Mouse (Mus musculus) small intestine, adult 2 months (tissue): ENCODE measurements around the gene 2700049A03Rik. TPM values are rescaled to one million over a fixed set of nuclear protein-coding genes. Genes with fewer than 3 reads are reported as not detected.
"Not testable (repeated sequence)": the region's sequence is repeated elsewhere in the genome, so short reads cannot be mapped to it uniquely, and the experiment has no call there.

Source experiments
- H3K27ac ChIP-seq: fragments of 200-500 bp; 2 replicates; pipeline ENCODE4 v1.5.1; 2012; ENCODE audit warnings: low read depth, low read length, control low read depth, inconsistent platforms; ENCODE audit not compliant: insufficient read depth
- H3K27me3 ChIP-seq: fragments of 200-500 bp; 2 replicates; pipeline ENCODE4 v1.6.1; 2012; ENCODE audit warnings: mild to moderate bottlenecking, moderate library complexity, low read length, inconsistent platforms; ENCODE audit not compliant: control insufficient read depth, insufficient read depth
- H3K36me3 ChIP-seq: fragments of 200-500 bp; 2 replicates; pipeline ENCODE4 v1.6.1; 2012; ENCODE audit warnings: mild to moderate bottlenecking, low read length, control low read depth, inconsistent platforms; ENCODE audit not compliant: control insufficient read depth, insufficient read depth
- H3K4me1 ChIP-seq: fragments of 200-500 bp; 2 replicates; pipeline ENCODE4 v1.6.1; 2012; ENCODE audit warnings: low read length, inconsistent platforms, mixed read lengths; ENCODE audit not compliant: control insufficient read depth, insufficient read depth, insufficient read length
- H3K4me3 ChIP-seq: fragments of 200-500 bp; 2 replicates; pipeline ENCODE4 v1.5.1; 2012; ENCODE audit warnings: low read depth, mild to moderate bottlenecking, control low read depth, inconsistent platforms, low read length, moderate library complexity
- CTCF ChIP-seq: fragments of 200-500 bp; IDR thresholded peaks from 2 replicates; pipeline ENCODE4 v1.5.1; 2012; ENCODE audit warnings: low read depth, mild to moderate bottlenecking, control low read depth, inconsistent platforms, low read length, moderate library complexity, mixed read lengths; ENCODE audit not compliant: insufficient replicate concordance, insufficient read length; ENCODE audit errors: extremely low read depth
- POLR2A ChIP-seq: fragments of 200-500 bp; IDR thresholded peaks from 2 replicates; pipeline ENCODE4 v1.6.1; 2012; ENCODE audit warnings: low read depth, mild to moderate bottlenecking, control low read depth, inconsistent platforms, low read length, moderate library complexity
- WGBS: fragments of 180-500 bp; shearing (Covaris S2); methylation state at CpG from one replicate; pipeline ENCODE4 v1.1.7; 2018; 5-methylcytosine and 5-hydroxymethylcytosine counted together
- polyA plus RNA-seq: library from polyadenylated mRNA; depleted of rRNA; stranded (reverse); fragments of >200 nt; gene quantifications from 2 replicates; pipeline ENCODE4 v1.2.3, GENCODE M21; 2012; rRNA removed

Gene 2700049A03Rik
- 0.63 and 1.2 TPM in 2 replicates for polyA plus RNA-seq

DNA sequence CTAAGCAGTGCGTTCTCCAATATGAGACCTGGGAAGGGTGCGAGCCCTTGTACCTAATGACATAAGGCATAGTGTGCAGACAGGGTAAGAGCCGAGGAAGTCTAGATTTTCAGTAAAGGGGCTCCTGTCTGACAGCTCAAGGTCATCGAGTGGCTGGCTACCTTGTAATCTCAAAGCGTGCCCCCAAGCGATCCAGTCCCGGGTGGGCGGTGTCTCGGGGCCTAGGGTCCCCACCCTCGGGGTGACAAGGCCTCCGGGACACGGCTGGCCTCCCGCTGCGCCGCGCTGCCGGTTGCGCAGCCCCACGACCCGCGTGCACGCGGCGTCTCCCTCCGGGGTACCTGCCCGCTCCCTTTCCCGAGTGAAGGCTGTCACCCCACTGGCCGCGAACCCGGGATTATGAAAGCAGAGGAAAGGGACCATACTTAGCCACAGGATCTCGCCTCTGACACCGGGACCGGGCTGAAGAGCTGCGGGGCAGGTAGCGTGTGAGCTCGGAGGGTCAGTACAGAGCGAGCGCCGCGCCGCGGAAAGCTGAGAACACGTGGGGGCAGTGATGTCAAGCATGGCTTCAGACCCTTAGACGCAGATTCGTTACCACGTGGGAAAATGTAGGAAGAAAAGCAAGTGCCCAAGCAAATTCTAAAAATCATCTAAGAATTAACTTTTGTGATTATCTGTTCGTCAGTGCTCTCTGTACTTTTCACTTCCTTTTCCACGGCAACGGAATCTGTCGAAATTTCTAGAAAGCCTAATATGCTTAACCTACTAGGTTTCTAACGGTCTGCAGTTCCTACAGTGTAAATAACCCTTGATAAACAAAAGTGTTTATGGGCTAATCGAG, at the start of gene 2700049A03Rik, which contains the start of gene Timm9:
TSS of gene 2700049A03Rik (plus strand) at position 719 of the 844 bp plus-strand sequence.
TSS of gene Timm9 (minus strand) at position 555 of the 844 bp plus-strand sequence.
- Histone ChIP-seq H3K27ac (peak within 1 kb of the TSS; percentile 76), H3K4me1 (peaks cover 7% of the 10 kb centered on the region; the same call in 1 of the 2 replicates), H3K36me3 (peaks cover 14% of the 10 kb centered on the region), H3K27me3 (no peaks in the 10 kb centered on the region), H3K4me3 (peak within 1 kb of the TSS; percentile 94)
- under 1% methylated on average over 52 of the region's 52 CpGs for WGBS
- TF ChIP-seq POLR2A (peak; percentile 62; the same call in 1 of the 2 replicates), CTCF (no peak)

DNA sequence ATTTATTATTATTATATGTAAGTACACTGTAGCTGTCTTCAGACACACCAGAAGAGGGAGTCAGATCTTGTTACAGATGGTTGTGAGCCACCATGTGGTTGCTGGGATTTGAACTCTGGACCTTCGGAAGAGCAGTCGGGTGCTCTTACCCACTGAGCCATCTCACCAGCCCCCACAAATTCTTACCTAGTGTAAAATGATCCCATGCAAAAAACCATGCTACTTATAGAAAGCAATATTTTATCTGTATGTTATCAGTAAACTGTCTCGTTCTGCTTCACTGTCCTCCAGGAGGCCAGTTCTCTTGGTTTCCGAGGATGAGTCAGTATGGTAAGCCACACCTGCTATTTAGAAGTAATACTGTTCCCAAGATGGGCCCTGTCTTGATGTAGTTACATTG, 32.4 kb upstream of the 2700049A03Rik start:
- not testable (repeated sequence) for H3K27ac ChIP-seq, H3K4me3 ChIP-seq, H3K4me1 ChIP-seq, H3K27me3 ChIP-seq, H3K36me3 ChIP-seq
- WGBS: 63% methylated on average over 4 of the region's 4 CpGs

DNA sequence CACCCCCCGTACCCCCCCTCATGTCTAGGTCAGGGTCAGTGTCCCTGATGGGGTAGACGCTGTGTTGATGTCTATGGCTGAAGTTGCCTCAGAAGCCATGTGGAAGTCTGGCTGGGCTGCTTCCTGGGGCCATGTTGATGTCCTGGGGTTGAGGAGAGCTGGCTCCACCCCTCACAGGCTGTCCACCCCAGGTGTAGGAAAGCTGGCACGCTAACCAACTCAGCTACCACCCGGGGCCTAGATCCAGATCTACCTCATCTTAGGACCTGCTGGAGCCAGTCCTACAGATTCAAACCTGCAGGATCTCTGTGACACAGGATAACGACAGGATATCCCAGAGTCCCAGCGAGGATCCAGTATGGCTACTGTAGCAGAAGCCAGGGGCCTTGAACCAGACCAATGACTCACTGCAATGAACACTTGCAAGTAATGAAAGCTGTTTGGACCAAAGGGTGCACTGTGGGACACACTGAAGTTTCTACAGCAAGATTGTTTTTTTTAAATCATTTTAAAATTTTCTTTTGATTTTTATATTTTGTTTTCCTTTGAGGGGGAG, 29.4 kb upstream of the 2700049A03Rik start:
- H3K36me3 ChIP-seq: no peaks in the 10 kb centered on the region
- TF ChIP-seq POLR2A (no peak), CTCF (no peak)
- WGBS: 90% methylated on average over 6 of the region's 6 CpGs
- no peak overlapping the region for H3K27ac ChIP-seq
- no peak overlapping the region for H3K4me3 ChIP-seq
- H3K4me1 ChIP-seq: peaks cover 5% of the 10 kb centered on the region
- H3K27me3 ChIP-seq: no peaks in the 10 kb centered on the region

DNA sequence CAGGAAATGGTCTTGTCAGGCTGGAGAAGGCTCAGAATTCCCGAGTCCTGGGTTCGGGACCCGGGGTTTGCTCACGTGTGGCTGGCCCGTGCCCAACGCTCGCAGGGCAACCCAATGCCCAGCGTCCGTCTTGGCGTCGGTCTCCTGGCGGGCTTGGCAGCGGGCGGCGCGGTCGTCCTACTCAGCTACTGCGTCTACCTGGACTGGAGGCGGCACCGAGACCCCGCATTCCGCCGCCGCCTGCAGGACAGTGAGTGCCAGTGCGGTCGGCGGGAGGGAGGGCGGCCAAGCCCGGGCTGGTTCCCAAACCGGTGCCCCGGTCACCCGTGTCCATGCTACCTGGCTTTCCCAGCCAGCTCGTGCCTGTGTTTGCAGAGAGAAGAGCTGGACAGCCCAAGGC, 25.3 kb upstream of the 2700049A03Rik start, which contains the start of gene Tomm20l:
TSS of gene Tomm20l (plus strand) at position 98 of the 400 bp plus-strand sequence.
- Histone ChIP-seq H3K27me3 (no peaks in the 10 kb centered on the region), H3K36me3 (no peaks in the 10 kb centered on the region), H3K4me1 (peaks cover 5% of the 10 kb centered on the region), H3K27ac (no peak within 1 kb of the TSS), H3K4me3 (peak within 1 kb of the TSS; percentile 46)
- WGBS: 10% methylated on average over 33 of the region's 33 CpGs
- no peak for TF ChIP-seq POLR2A
- 0 out of 2 replicates have a peak, but pooled peaks have one; percentile 5 for TF ChIP-seq CTCF

DNA sequence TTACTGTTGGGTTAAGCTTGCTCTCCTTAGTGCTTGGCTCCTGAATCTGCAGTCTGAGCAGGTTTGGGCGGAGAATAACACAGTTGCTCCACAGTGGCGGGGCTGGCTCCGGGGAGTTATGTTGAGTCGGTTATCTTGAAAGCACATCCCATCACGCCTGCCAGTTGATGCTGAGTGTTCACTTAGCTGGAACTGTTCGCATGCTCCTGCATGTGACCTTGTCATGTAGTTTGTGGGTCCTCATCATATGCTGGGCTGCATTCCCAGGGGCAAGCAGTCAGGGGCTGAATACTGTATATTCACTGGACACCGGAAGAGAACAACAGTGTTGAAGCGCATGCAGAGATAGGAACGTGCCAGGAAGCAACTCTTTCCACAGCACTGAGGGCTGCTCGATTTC, 23.6 kb upstream of the 2700049A03Rik start:
- WGBS: 83% methylated on average over 10 of the region's 10 CpGs
- H3K27me3 ChIP-seq: no peaks in the 10 kb centered on the region
- no peak overlapping the region for H3K27ac ChIP-seq
- H3K4me1 ChIP-seq: peaks cover 5% of the 10 kb centered on the region
- no peak for TF ChIP-seq POLR2A
- TF ChIP-seq CTCF: no peak
- H3K4me3 ChIP-seq: no peak overlapping the region
- no peaks in the 10 kb centered on the region for H3K36me3 ChIP-seq

DNA sequence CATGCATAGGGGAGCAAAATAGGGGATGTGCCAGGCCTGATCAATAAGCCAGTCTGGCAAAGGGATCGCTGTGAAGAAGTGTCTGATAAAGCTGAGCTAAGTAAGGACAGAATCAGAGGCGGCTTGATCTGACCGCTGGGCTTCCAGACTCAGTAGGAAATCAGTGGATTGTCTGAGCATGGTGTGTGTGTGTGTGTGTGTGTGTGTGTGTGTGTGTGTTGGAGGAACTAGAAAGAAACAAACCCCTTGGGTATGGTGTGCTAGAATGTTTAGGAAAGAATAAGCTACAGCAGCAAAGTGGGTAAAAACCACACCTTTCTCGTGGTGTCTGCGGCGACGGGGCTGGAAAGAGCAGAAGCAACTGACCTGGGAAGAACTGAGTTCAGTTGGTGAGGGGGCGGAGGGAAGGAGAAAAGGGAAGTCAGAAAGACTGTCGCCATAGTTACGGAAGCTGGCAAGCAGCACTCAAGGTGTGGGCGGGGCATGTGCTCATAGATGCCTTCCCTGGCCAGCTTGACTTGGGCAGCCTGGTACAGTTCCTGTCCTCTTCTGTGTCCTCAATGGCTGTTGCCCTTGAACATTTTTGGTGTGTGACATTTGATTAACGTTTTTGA, 22.9 kb upstream of the 2700049A03Rik start:
- Histone ChIP-seq H3K27me3 (no peaks in the 10 kb centered on the region), H3K4me3 (no peak overlapping the region; the same call in 1 of the 2 replicates), H3K4me1 (peaks cover 5% of the 10 kb centered on the region), H3K36me3 (no peaks in the 10 kb centered on the region), H3K27ac (no peak overlapping the region)
- no peak for TF ChIP-seq POLR2A
- no peak for TF ChIP-seq CTCF
- 19% methylated on average over 12 of the region's 12 CpGs for WGBS

DNA sequence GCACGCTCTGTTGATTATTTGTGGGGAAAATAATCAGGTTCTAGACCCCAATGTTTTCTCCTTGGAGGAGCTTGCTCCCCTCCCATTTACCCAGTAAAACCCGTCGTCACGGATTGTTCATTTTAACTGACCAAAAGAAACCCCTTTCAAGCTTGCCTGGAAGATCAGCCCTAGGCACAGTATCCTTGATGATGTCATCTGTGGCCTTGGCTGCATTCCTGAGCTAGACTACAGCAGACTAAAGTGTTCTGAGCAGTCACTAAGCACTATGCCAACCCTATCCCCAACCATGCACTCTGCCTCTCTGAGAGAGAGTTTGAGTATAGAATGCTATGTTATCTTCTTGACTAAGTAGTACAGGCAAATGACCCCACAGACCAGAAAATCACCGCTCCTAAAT, 20.2 kb upstream of the 2700049A03Rik start:
- TF ChIP-seq CTCF: no peak
- TF ChIP-seq POLR2A: no peak
- peaks cover 2% of the 10 kb centered on the region for H3K36me3 ChIP-seq
- 84% methylated on average over 5 of the region's 5 CpGs for WGBS
- H3K27ac ChIP-seq: no peak overlapping the region
- no peaks in the 10 kb centered on the region for H3K27me3 ChIP-seq
- peaks cover 2% of the 10 kb centered on the region for H3K4me1 ChIP-seq
- H3K4me3 ChIP-seq: no peak overlapping the region
